Mouse (Mus musculus) gastrocnemius, postnatal 36 days (tissue): ENCODE measurements around the gene Zfp1. TPM values are rescaled to one million over a fixed set of nuclear protein-coding genes. Genes with fewer than 3 reads are reported as not detected.

Experiments
- DNase-seq, 2 experiments: peaks; one replicate each; pipeline ENCODE4 v3.0.0; 2022
- intact Hi-C: fragments of 180-260 bp; cut with DNase I; formaldehyde crosslinking; loops from one replicate; pipeline ENCODE4 v1.15.1; 2025
- total RNA-seq, 2 experiments: library from RNA; stranded (reverse); gene quantifications; 2 replicates each; pipeline ENCODE4 v1.2.3; 2021

The Zfp1 gene
- total RNA-seq, 2 experiments from 2014 or later = 6.8 to 9.2 TPM

GRCm38 (mm10) chr8:111658819-111659423 lies 15.7 kb downstream of the Zfp1 start:
- intact Hi-C loops = no loop called here

GRCm38 (mm10) chr8:111662473-111662872 lies 19.3 kb downstream of the Zfp1 start:
- intact Hi-C loops = loop anchor here (5.0 kb wide), 1 partner anchor 320 kb away; no protein-coding TSS in a partner anchor
- DNase-seq = peak; percentile 72 to 77

More at GRCm38 (mm10) chr8:111658819-111659423, 15.7 kb downstream of the Zfp1 start:
- DNase-seq = no peak

DNA sequence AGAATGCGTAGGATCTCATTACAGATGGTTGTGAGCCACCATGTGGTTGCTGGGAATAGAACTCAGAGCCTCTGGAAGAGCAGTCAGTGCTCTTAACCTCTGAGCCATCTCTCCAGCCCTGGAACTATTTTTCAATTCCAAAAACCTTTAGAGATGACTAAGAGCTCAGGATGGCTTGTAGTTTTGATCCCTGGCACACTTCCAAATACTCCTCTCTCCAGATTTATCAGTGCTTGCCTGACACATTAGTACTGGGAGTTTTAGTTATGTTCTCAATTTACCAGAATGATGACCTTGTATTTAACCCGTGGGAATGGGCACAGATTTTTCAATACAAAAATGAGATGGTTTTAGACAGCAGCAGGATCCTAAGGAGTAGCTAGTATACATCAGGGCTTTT lies 23.6 kb downstream of the Zfp1 start:
- intact Hi-C loops = no loop called here
- DNase-seq = no peak

DNA sequence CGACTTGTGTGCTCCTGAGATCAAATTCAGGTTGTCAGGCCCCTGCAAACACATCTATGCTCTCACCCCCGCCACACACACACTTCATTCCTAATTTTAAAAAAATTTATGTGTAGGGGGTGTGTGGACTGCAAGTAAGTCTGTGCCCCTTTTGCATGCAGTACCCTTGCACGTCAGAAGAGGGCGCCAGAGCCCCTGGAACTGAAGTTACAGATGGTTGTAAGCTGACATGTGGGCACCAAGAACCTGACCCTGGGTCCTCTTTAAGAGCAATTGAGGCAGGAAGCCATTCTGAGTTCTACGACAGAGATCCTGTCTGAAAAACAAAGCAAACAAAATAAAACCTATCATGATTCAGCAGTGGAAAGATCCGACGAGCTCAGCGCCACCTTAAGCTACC lies 33.0 kb downstream of the Zfp1 start:
- intact Hi-C loops = no loop called here

DNA sequence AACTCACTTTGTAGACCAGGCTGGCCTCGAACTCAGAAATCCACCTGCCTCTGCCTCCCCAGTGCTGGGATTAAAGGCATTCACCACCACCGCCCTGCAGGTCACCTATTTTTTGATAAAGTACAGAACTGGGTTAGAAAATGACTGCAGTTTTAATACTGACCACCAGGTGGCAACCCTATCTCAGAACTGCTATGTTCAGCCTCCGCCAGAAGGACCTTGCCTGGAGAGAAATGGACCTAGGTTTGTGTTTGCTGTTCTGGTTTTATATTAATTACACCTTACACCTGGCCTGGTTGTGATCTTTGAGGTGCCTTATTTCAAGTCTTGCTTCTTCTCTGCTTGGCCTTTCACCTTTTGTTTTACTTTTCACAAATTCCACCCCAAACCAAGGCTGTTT lies 34.9 kb downstream of the Zfp1 start:
- intact Hi-C loops = loop anchor here (2.0 kb wide), 1 partner anchor 147 kb away; no protein-coding TSS in a partner anchor
- no peak for DNase-seq

More for the DNA sequence above, 33.0 kb downstream of the Zfp1 start:
- no peak for DNase-seq

DNA sequence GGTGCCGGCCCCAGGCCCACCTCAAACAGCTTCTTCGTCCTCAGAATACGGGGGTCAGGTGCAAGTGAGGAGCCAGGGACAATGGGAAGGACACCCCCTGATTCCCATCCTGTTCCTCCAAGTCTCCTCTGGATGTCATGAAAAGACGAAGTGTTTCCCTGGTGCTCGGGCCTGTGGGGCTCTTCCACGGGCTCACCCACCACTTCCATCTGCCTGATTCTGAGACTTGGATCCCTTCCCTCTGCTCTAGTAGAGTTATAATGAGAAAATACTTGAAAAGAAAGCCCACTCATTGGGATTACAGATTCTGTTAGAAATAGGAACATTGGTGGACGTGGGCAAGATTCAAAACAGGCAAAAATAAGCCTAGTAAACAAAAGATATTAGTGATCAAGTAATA lies 35.6 kb downstream of the Zfp1 start:
- no peak for DNase-seq
- intact Hi-C loops = loop anchor here (2.0 kb wide), 1 partner anchor 146 kb away; no protein-coding TSS in a partner anchor

- no peak for DNase-seq
- intact Hi-C loops = no loop called here
Measured at GRCm38 (mm10) chr8:111680423-111681028, 37.3 kb downstream of the Zfp1 start.

GRCm38 (mm10) chr8:111681153-111681552 lies 38.0 kb downstream of the Zfp1 start:
- intact Hi-C loops = no loop called here
- no peak for DNase-seq

- intact Hi-C loops = no loop called here
- no peak for DNase-seq
Measured at GRCm38 (mm10) chr8:111682521-111682920, 39.3 kb downstream of the Zfp1 start.

- DNase-seq = no peak
- intact Hi-C loops = no loop called here
Measured at GRCm38 (mm10) chr8:111686881-111687280, 43.7 kb downstream of the Zfp1 start.

DNA sequence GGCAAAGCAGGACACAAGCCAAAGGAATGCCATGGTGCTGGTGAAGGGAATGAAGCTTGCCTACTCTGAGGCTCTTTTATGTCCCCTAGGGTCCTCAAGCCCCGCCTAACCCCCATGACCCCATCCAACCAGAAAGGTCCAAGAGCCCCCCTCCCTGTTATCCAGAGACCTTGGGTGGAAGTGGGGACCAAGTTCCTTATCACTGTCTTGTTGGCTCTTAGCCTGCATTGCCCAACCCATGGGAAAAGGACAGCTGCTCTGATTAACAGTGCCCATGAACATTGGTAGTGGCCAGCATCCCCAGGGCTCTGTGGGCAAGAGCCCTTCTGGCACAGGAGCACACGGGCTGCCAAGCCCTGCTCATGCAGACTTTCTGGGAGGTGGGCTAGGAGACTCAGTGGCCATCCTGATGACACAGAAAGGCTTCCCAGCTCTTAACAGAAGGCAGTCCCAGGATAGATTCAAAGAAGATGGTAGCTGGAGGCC lies 47.8 kb downstream of the Zfp1 start, which contains the start of gene Ctrb1:
Gene Ctrb1 (minus strand): TSS at position 51 of the 486 bp plus-strand sequence.
- no peak for DNase-seq
- intact Hi-C loops = no loop called here

- intact Hi-C loops = no loop called here
- no peak for DNase-seq
Measured at GRCm38 (mm10) chr8:111693261-111693741, 50.1 kb downstream of the Zfp1 start.

DNA sequence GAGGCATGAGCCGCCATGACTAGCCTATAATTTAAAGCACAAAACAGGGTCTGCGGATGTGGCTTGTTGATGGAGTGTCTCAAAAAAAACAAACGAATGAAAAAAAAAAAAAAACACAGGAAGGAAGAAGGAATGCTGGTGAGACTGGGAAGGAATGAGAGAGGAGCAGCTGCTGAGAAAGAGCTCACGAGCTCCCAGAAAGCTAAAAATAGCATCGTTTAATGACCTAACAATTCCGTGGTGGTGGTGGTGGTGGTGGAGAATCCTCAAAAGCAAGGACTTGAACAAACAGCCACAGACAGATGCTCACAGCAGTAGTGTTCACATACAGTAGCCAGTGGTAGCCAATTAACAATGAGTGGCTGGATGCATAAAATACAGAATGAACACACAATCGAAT lies 52.2 kb downstream of the Zfp1 start:
- intact Hi-C loops = no loop called here
- no peak for DNase-seq

DNA sequence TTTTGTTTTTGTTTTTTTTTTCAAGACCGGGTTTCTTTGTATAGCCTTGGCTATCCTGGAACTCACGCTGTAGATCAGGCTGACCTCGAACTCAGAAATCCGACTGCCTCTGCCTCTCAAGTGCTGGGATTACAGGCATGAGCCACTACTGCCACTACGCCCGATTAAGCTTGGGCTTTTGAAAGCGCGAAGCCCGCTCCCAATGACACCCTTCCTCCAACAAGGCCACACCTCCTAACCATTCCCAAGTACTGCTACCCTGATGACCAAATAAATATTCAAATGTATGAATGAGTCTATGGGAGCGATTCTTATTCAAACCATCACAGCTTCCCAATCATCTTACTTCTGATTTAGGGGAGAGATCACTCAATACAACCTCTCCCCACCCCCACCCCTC lies 54.5 kb downstream of the Zfp1 start:
- DNase-seq = no peak
- intact Hi-C loops = no loop called here

- intact Hi-C loops = no loop called here
- no peak for DNase-seq
Measured at GRCm38 (mm10) chr8:111699035-111699434, 55.8 kb downstream of the Zfp1 start.

- intact Hi-C loops = no loop called here
- no peak for DNase-seq
Measured at GRCm38 (mm10) chr8:111700201-111700600, 57.0 kb downstream of the Zfp1 start.

DNA sequence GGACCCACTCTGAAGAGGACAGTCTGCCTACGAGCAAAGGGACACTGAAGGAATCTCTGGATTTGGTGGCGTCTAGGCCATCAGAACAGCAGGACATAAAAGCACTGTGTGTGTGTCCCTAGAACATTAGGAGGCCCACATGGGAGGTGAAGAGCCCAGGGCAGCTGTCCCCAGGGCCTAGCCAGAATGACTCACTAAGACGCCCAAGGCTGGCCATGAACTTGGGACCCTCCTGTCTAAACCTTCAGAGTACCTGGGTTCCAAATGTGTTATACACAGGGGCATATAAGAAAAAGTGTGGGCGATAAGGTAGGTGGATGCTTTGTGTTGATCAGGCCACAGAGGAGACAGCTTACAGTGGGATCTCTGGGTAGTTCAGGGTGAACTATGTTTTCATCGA lies 57.5 kb downstream of the Zfp1 start:
- intact Hi-C loops = no loop called here
- DNase-seq = no peak

DNA sequence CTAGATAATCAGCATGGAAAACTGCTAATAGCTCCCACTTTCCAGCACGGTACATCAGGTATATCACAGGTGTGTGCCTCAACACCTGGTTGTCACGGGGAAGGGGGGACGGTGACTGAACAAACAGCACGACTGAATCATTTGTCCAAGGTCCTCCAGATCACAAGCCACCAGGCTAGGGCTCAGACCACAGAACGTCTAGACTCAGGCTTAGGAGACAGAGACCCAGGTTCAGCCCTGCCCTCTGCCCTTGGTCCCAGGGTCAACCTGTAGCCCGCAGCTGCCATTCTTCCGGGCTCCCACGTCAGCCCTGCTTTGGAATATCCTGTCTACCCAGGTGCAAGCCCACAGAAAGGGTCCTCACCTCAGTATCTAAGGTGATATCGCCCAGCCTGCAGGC lies 58.2 kb downstream of the Zfp1 start:
- intact Hi-C loops = no loop called here
- no peak for DNase-seq

DNA sequence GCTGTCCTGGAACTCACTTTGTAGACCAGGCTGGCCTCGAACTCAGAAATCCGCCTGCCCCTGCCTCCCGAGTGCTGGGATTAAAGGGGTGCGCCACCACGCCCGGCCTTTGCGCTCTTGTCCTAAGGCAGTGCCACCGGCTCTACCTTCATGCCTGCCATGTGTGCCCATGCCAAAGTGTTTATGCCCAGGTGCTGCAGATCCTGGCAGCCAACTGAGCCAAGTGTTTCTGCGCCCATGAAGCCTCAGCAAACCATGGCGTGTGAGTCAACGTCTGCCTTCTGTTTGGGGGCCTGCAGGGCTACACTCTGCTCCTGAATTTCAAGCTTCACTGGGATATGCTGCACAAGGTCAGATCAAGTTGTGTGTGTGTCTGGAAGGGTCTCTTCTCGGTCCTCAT lies 61.4 kb downstream of the Zfp1 start:
- DNase-seq = no peak
- intact Hi-C loops = no loop called here

GRCm38 (mm10) chr8:111705222-111705621 lies 62.0 kb downstream of the Zfp1 start:
- no peak for DNase-seq
- intact Hi-C loops = no loop called here

DNA sequence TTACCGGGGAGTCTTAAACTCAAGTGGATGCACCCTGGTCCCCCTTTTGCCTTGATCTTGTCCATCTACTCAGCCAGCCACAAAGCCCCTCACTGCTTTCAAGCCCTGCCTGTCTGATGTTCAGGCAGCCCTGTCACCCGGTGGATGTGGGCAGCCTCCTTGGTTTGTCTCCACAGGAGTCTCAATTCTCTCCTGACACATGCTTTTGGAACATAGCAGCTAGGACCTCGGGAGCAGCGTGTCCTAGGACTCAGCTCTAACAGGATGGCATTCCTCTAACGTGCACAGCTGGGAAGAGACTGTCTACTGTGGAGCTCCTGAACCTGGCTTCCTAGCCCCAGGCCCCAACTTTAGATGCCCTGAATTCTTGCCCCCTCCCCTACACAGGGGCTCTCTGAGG lies 62.5 kb downstream of the Zfp1 start:
- intact Hi-C loops = no loop called here
- no peak for DNase-seq

DNA sequence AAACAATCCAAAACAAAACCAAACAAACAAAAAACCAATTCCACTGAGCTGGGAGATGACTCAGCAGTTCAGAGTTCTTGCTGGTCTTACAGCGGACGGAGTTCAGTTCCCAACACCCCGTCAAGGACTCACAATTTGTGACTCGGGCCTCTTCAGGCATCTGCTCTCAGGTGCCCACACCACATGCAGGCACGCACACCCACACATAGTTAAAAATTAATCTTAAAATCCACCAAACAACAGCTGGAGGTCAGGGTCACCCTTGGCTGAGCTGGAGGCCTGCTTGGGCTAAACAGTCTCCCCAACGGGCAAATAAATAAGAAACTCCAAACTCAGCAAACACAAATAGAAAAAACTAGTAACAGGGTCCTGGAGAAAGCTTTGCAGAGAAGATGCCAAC lies 65.1 kb downstream of the Zfp1 start:
- DNase-seq = no peak
- intact Hi-C loops = no loop called here
